Mouse (Mus musculus) T-helper 17 cell (primary cell): ENCODE data around the gene Sowahb.

Source experiments
- in situ Hi-C, 2 experiments: fragments of 300-600 bp; cut with MboI, MseI; formaldehyde crosslinking; loops; 1 replicate in 1 of 2; 2 replicates in 1 of 2; pipeline ENCODE4 v1.15.1; 2025; ENCODE audit warnings: high pct_unique_total_duplicates in 2 of 2

Gene Sowahb

GRCm38 (mm10) chr5:93005229-93005814, 39.5 kb downstream of the Sowahb start:
- in situ Hi-C loops = no loop called here

GRCm38 (mm10) chr5:93002615-93003014, 42.2 kb downstream of the Sowahb start:
- in situ Hi-C loops = no loop called here

- in situ Hi-C loops = no loop called here
Observed at GRCm38 (mm10) chr5:93000774-93001757, 43.8 kb downstream of the Sowahb start.

GRCm38 (mm10) chr5:93000060-93000459, 44.8 kb downstream of the Sowahb start:
- in situ Hi-C loops = no loop called here

DNA sequence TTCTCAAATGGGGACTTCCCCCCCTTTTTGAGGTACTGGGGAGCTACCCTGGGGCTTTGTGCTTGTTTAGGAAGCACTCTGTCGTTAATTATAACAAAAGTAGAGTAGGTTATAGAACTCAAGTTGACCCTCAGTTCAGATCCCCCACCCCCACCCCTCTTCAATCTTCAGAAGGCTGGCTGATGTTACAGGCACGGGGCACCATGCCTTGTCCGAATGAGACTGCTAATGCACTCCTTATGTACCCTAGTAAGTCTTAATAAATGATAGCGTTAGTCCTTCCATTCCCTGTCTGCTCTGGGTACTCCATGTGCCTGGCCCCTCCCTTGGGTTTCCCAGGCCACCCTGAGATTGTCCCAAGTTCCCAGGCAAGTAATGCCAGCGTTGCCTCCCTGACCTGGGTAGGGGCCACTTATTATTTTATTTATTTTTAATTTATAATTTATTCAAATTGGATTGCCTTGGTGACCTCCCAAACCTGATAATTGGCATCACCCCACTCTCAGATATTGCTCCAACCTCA, 46.3 kb downstream of the Sowahb start:
- in situ Hi-C loops = no loop called here

- in situ Hi-C loops = no loop called here
Observed at GRCm38 (mm10) chr5:92997428-92998120, 47.2 kb downstream of the Sowahb start.

DNA sequence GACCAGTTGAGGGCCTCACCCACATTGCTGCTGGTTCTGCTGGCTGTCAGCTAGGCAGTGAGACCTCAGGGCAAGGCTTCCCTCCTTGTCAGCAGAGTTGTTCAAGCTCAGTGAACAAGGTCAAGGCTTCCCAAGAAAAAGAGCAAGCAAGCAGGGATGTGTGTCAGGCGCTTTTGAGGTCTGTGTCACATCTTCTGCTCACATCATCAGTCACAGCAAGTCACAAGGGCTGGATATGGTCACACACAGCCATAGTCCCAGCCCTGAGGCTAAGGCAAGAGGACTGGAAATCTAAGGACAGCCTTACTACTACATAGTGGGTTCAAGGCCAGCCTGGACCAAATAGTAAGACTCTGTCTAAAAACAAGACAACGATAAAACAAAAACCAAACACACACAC, 50.0 kb downstream of the Sowahb start:
- in situ Hi-C loops = no loop called here

DNA sequence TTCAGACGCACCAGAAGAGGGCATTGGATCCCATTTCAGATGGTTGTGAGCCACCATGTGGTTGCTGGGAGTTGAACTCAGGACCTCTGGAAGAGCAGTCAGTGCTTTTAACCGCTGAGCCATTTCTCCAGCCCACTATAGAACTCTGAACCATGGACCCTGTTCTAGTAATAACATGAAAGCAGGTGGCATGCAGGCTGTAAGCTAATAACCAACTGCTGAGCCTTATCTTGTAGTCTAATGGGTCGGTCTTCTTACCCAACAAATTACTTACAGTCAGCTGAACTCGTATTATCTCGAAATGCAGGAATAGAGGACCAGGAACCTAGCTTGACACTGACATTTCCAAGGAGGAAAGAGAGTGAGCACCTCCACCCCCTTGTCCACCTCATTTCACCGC, 50.5 kb downstream of the Sowahb start:
- in situ Hi-C loops = no loop called here

GRCm38 (mm10) chr5:92992106-92992505, 52.7 kb downstream of the Sowahb start:
- in situ Hi-C loops = no loop called here
